12 mouse cellular contexts compared by ENCODE assay signal in the genomic region with DNA sequence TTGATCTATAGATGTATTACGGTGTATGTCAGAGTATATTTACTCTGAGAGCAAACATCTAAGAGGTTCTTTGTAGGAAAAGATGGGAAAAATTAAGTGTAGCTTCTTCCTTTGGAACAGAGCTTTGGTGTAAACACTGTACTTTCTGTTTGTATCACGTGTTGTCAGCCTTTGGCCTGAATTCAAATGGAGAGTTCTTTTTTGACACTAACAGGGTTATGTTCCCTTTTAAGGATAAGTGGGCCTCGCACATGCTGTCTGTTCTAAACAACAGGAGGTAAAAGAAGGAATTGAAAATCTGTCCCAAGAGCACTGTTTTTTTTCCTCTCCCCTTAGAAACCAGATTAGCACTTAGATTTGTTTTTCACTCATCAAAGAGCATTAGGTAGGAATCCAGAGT.
A peak's percentile ranks its signal among the peaks of the same experiment; 100 is the strongest.
DNase-seq lines count a peak whose midpoint lies in the region; ATAC-seq and TF ChIP-seq lines count a peak whose summit lies in the region.
"Had no signal": no experiment of that assay in that cellular context is flagged by ENCODE, and none has a peak within 500 bp of the region (broad histone marks: within the 10 kb centered on the region; RNA-seq: fewer than 3 reads in every experiment).

No protein-coding gene starts in this region.

- no peaks in the 10 kb centered on the region for H3K9me3 ChIP-seq in embryonic facial prominence, embryonic 15.5 days (replicated peaks)
- H3K9me3 ChIP-seq: liver, embryonic 15.5 days had no signal

- no peak for TF ChIP-seq POLR2A in kidney, adult 2 months (IDR thresholded peaks at IDR 0.05; ENCODE audit: low read depth, low read length)

- H3K9ac ChIP-seq in embryonic facial prominence, embryonic 15.5 days: no peak overlapping the region
- H3K9ac ChIP-seq: liver, embryonic 15.5 days had no signal

- peak; percentile 74 for DNase-seq in kidney, adult 2 months
- DNase-seq in kidney, adult 11 months: no peak
- peak; percentile 40 for DNase-seq in adipocyte (ENCODE audit: low spot score)
- DNase-seq in lung, postnatal 10 days: peak; percentile 66
- no peak for DNase-seq in ovary, postnatal 10 days (ENCODE audit: low spot score)
- DNase-seq: cerebellum, adult 8-10 months; thymus, postnatal 14 days had no signal

- H3K27me3 ChIP-seq in kidney, adult 2 months (replicated peaks; ENCODE audit: control insufficient read depth, insufficient read depth, low read length): no peaks in the 10 kb centered on the region
- no peaks in the 10 kb centered on the region for H3K27me3 ChIP-seq in embryonic facial prominence, embryonic 15.5 days
- H3K27me3 ChIP-seq: liver, embryonic 15.5 days had no signal

- no peak overlapping the region for H3K4me3 ChIP-seq in kidney, adult 2 months (ENCODE audit: insufficient read depth, low read depth, low read length)
- no peak overlapping the region for H3K4me3 ChIP-seq in embryonic facial prominence, embryonic 15.5 days (replicated peaks)
- H3K4me3 ChIP-seq: erythroblast, embryonic 14.5 days; liver, embryonic 15.5 days; myocyte had no signal

- no peak for ATAC-seq in embryonic facial prominence, embryonic 15.5 days (ENCODE audit: insufficient number of reproducible peaks, low FRiP score, low TSS enrichment, low read depth)
- no peak for ATAC-seq in activated CD4-positive, CD25-positive, alpha-beta regulatory T cell, adult 4 months

- no peaks in the 10 kb centered on the region for H3K36me3 ChIP-seq in kidney, adult 2 months (ENCODE audit: control insufficient read depth, insufficient read depth, low read length)
- no peaks in the 10 kb centered on the region for H3K36me3 ChIP-seq in embryonic facial prominence, embryonic 15.5 days
- H3K36me3 ChIP-seq: liver, embryonic 15.5 days had no signal

- peaks cover 7% of the 10 kb centered on the region for H3K4me1 ChIP-seq in kidney, adult 2 months (ENCODE audit: control insufficient read depth, insufficient read depth, low read length)
- H3K4me1 ChIP-seq in embryonic facial prominence, embryonic 15.5 days: peaks cover 10% of the 10 kb centered on the region; the same call in 1 of the 2 replicates
- H3K4me1 ChIP-seq: liver, embryonic 15.5 days had no signal

- TF ChIP-seq CTCF in kidney, adult 2 months (conservative IDR thresholded peaks at IDR 0.05; ENCODE audit: insufficient read depth, insufficient read length, low read depth, low read length): no peak

- H3K4me2 ChIP-seq in embryonic facial prominence, embryonic 15.5 days (replicated peaks): no peak overlapping the region
- H3K4me2 ChIP-seq: liver, embryonic 15.5 days had no signal

- 37% methylated on average over 3 of the region's 3 CpGs for whole genome bisulfite sequencing in kidney, adult 2 months
- WGBS in embryonic facial prominence, embryonic 15.5 days: 37% methylated on average over 3 of the region's 3 CpGs

- no peak overlapping the region for H3K27ac ChIP-seq in kidney, adult 2 months (ENCODE audit: insufficient read depth, low read depth, low read length)
- H3K27ac ChIP-seq in embryonic facial prominence, embryonic 15.5 days (replicated peaks): peak overlapping the region; percentile 31; the same call in 1 of the 2 replicates
- H3K27ac ChIP-seq: liver, embryonic 15.5 days had no signal

Comparison
In these comparisons a context has a peak if more than half of its experiments do, and no peak if none do; other contexts are left out.
1. DNase-seq: peak in kidney, adult 2 months (single experiment), adipocyte (single experiment) and lung, postnatal 10 days (single experiment); none in kidney, adult 11 months (single experiment) and ovary, postnatal 10 days (single experiment).